Mouse (Mus musculus) hindlimb bud, embryonic 11.5 days (tissue): ENCODE measurements around the gene Eya2.

Experiments
- DNase-seq: peaks from one replicate; pipeline ENCODE4 v3.0.0-alpha.2; 2012; ENCODE audit warnings: low read depth, low spot score; ENCODE audit errors: extremely low spot score

Gene Eya2

GRCm38 (mm10) chr2:165703033-165703805 lies 108.4 kb downstream of the Eya2 start:
- no peak for DNase-seq

- DNase-seq, result no peak
Measured at GRCm38 (mm10) chr2:165708266-165708665, 113.4 kb downstream of the Eya2 start.

- no peak for DNase-seq
Measured at GRCm38 (mm10) chr2:165716688-165717087, 121.9 kb downstream of the Eya2 start.

GRCm38 (mm10) chr2:165717182-165718176 lies 122.6 kb downstream of the Eya2 start:
- no peak for DNase-seq

- DNase-seq, result no peak
Measured at GRCm38 (mm10) chr2:165719382-165719781, 124.5 kb downstream of the Eya2 start.

- no peak for DNase-seq
Measured at GRCm38 (mm10) chr2:165721941-165722340, 127.1 kb downstream of the Eya2 start.

GRCm38 (mm10) chr2:165732552-165733238 lies 137.9 kb downstream of the Eya2 start:
- peak; percentile 73 for DNase-seq

- DNase-seq, result no peak
Measured at GRCm38 (mm10) chr2:165733701-165734100, 138.9 kb downstream of the Eya2 start.

GRCm38 (mm10) chr2:165736297-165736696 lies 141.5 kb downstream of the Eya2 start:
- DNase-seq, result no peak

GRCm38 (mm10) chr2:165740381-165740780 lies 145.5 kb downstream of the Eya2 start:
- DNase-seq, result no peak

GRCm38 (mm10) chr2:165740982-165741381 lies 146.2 kb downstream of the Eya2 start:
- peak; percentile 18 for DNase-seq

- no peak for DNase-seq
Measured at GRCm38 (mm10) chr2:165741526-165742050, 146.8 kb downstream of the Eya2 start.

- no peak for DNase-seq
Measured at GRCm38 (mm10) chr2:165742210-165742786, 147.5 kb downstream of the Eya2 start.

- DNase-seq, result no peak
Measured at GRCm38 (mm10) chr2:165745306-165746098, 150.7 kb downstream of the Eya2 start.

- DNase-seq, result no peak
Measured at GRCm38 (mm10) chr2:165747975-165748374, 153.1 kb downstream of the Eya2 start.

GRCm38 (mm10) chr2:165748426-165748825 lies 153.6 kb downstream of the Eya2 start:
- no peak for DNase-seq

- no peak for DNase-seq
Measured at GRCm38 (mm10) chr2:165751068-165751467, 156.2 kb downstream of the Eya2 start.

- no peak for DNase-seq
Measured at GRCm38 (mm10) chr2:165752704-165753103, 157.9 kb downstream of the Eya2 start.

- no peak for DNase-seq
Measured at GRCm38 (mm10) chr2:165757799-165758198, 163.0 kb downstream of the Eya2 start.

- DNase-seq, result no peak
Measured at GRCm38 (mm10) chr2:165758534-165758933, 163.7 kb downstream of the Eya2 start.
